Mouse (Mus musculus): Measurements from ENCODE around the gene Wdr74.

- TF ChIP-seq MAX (IDR thresholded peaks at IDR 0.05; ENCODE audit: low read length) (no peak), CTCF (conservative IDR thresholded peaks at IDR 0.05 in 1 of 2, IDR thresholded peaks at IDR 0.05 in 1 of 2; ENCODE audit: low read depth in 2 of 2, low read length in 2 of 2) (no peak), MAFK (IDR thresholded peaks at IDR 0.05; ENCODE audit: insufficient replicate concordance, low read length) (no peak), JUND (conservative IDR thresholded peaks at IDR 0.05; ENCODE audit: low read depth, low read length) (no peak), POLR2A (IDR thresholded peaks at IDR 0.05; ENCODE audit: low read depth, low read length) (peak; percentile 90), POLR2AphosphoS2 (IDR thresholded peaks at IDR 0.05; ENCODE audit: low read depth, low read length) (peak; percentile 79), TCF12 (IDR thresholded peaks at IDR 0.05; ENCODE audit: low read depth, low read length) (peak; percentile 18; the same call in 1 of the 2 replicates), ZKSCAN1 (IDR thresholded peaks at IDR 0.05; ENCODE audit: borderline replicate concordance, low read depth, low read length) (no peak), RCOR1 (conservative IDR thresholded peaks at IDR 0.05; ENCODE audit: low read depth, low read length) (no peak), SMC3 (IDR thresholded peaks at IDR 0.05; ENCODE audit: low read depth, low read length) (no peak)
Observed at GRCm38 (mm10) chr19:8770567-8771270, 35.1 kb downstream of the Wdr74 start, which contains the start of gene Tmem223.
